Mouse (Mus musculus) MEL (cell line): ENCODE data around the gene 4933428G20Rik. TPM values are rescaled to one million over a fixed set of nuclear protein-coding genes. Genes with fewer than 3 reads are reported as not detected.

Source experiments
- DNase-seq: peaks from one replicate; pipeline ENCODE4 v3.0.0; 2011; ENCODE audit warnings: low read depth, low spot score
- H3K27ac ChIP-seq: 2 replicates; pipeline ENCODE4 v1.5.1; 2012; ENCODE audit warnings: low read depth, mild to moderate bottlenecking, control low read depth, low read length, moderate library complexity; ENCODE audit not compliant: control insufficient read depth
- H3K27me3 ChIP-seq, 2 experiments: fragments of 150-350 bp in 1 of 2; sonication (generic) in 1 of 2; 2 replicates each; pipeline ENCODE4 v1.6.1; 2012; ENCODE audit warnings: low read length in 2 of 2, mild to moderate bottlenecking in 2 of 2, improper control_type of control experiment in 1 of 2, moderate library complexity in 1 of 2; ENCODE audit not compliant: insufficient read depth in 2 of 2, control insufficient read depth in 1 of 2
- H3K36me3 ChIP-seq, 2 experiments: 2 replicates each; pipeline ENCODE4 v1.6.1; 2012 to 2014; ENCODE audit warnings: low read length in 2 of 2, improper control_type of control experiment in 1 of 2, inconsistent platforms in 1 of 2, mild to moderate bottlenecking in 1 of 2; ENCODE audit not compliant: insufficient read depth in 2 of 2, control insufficient read depth in 1 of 2
- H3K4me1 ChIP-seq, 2 experiments: fragments of 150-350 bp in 1 of 2; sonication (generic) in 1 of 2; 2 replicates each; pipeline ENCODE4 v1.6.1; 2012; ENCODE audit warnings: low read length in 2 of 2, improper control_type of control experiment in 1 of 2, mild to moderate bottlenecking in 1 of 2; ENCODE audit not compliant: insufficient read depth in 2 of 2, control insufficient read depth in 1 of 2
- H3K4me3 ChIP-seq, 2 experiments: fragments of 150-350 bp in 1 of 2; sonication (generic) in 1 of 2; 2 replicates each; pipeline ENCODE4 v1.5.1; 2012; ENCODE audit warnings: low read depth in 2 of 2, low read length in 2 of 2, mild to moderate bottlenecking in 2 of 2, moderate library complexity in 2 of 2, control low read depth in 1 of 2, improper control_type of control experiment in 1 of 2; ENCODE audit not compliant: control insufficient read depth in 1 of 2, insufficient read depth in 1 of 2
- H3K79me2 ChIP-seq: 2 replicates; pipeline ENCODE4 v1.6.1; 2012; ENCODE audit warnings: mild to moderate bottlenecking, low read length, moderate library complexity; ENCODE audit not compliant: control insufficient read depth, poor library complexity, insufficient read depth
- H3K9ac ChIP-seq: 2 replicates; pipeline ENCODE4 v1.6.1; 2012; ENCODE audit warnings: low read depth, mild to moderate bottlenecking, control low read depth, low read length, moderate library complexity; ENCODE audit not compliant: control insufficient read depth, poor library complexity, severe bottlenecking
- H3K9me3 ChIP-seq: fragments of 150-350 bp; sonication (generic); replicated peaks from 2 replicates; pipeline ENCODE4 v1.6.1; 2012; ENCODE audit warnings: mild to moderate bottlenecking, low read length, improper control_type of control experiment, moderate library complexity; ENCODE audit not compliant: insufficient read depth
- BHLHE40 ChIP-seq: IDR thresholded peaks from 2 replicates; pipeline ENCODE4 v1.6.1; 2012; ENCODE audit warnings: low read depth, mild to moderate bottlenecking, inconsistent platforms, low read length, improper control_type of control experiment, borderline replicate concordance
- CTCF ChIP-seq, 3 experiments: IDR thresholded peaks in 2 of 3; conservative IDR thresholded peaks in 1 of 3; 2 replicates each; pipeline ENCODE4 v1.5.1; 2011 to 2012; ENCODE audit warnings: low read length in 3 of 3, low read depth in 2 of 3, mild to moderate bottlenecking in 2 of 3, improper control_type of control experiment in 1 of 3, inconsistent platforms in 1 of 3, mixed read lengths in 1 of 3, moderate library complexity in 1 of 3; ENCODE audit not compliant: control insufficient read depth in 1 of 3, insufficient read depth in 1 of 3, poor library complexity in 1 of 3, severe bottlenecking in 1 of 3
- E2F4 ChIP-seq: IDR thresholded peaks from 2 replicates; pipeline ENCODE4 v1.6.1; 2011; ENCODE audit warnings: low read depth, low read length, improper control_type of control experiment, borderline replicate concordance
- EP300 ChIP-seq, 2 experiments: IDR thresholded peaks; 2 replicates each; pipeline ENCODE4 v1.6.1; 2011; ENCODE audit warnings: improper control_type of control experiment in 2 of 2, low read length in 2 of 2, low read depth in 1 of 2, mild to moderate bottlenecking in 1 of 2
- GABPA ChIP-seq: IDR thresholded peaks from 2 replicates; pipeline ENCODE4 v1.6.1; 2012; ENCODE audit warnings: low read depth, mild to moderate bottlenecking, inconsistent platforms, low read length, improper control_type of control experiment, moderate library complexity
- GATA1 ChIP-seq: IDR thresholded peaks from 2 replicates; pipeline ENCODE4 v1.6.1; 2011; ENCODE audit warnings: low read depth, low read length, improper control_type of control experiment
- HCFC1 ChIP-seq: IDR thresholded peaks from 2 replicates; pipeline ENCODE4 v1.6.1; 2012; ENCODE audit warnings: low read depth, mild to moderate bottlenecking, inconsistent platforms, low read length, improper control_type of control experiment, moderate library complexity
- KAT2A ChIP-seq: conservative IDR thresholded peaks from 2 replicates; pipeline ENCODE4 v1.6.1; 2012; ENCODE audit warnings: low read depth, low read length, improper control_type of control experiment, inconsistent platforms
- MAX ChIP-seq: IDR thresholded peaks from 2 replicates; pipeline ENCODE4 v1.6.1; 2011; ENCODE audit warnings: low read length, improper control_type of control experiment
- MYC ChIP-seq: IDR thresholded peaks from 2 replicates; pipeline ENCODE4 v1.6.1; 2011; ENCODE audit warnings: low read depth, mild to moderate bottlenecking, low read length, improper control_type of control experiment, moderate library complexity
- NELFE ChIP-seq: IDR thresholded peaks from 2 replicates; pipeline ENCODE4 v1.6.1; 2011; ENCODE audit warnings: low read depth, low read length, improper control_type of control experiment
- NRF1 ChIP-seq: IDR thresholded peaks from 2 replicates; pipeline ENCODE4 v1.6.1; 2014; ENCODE audit warnings: low read depth, mild to moderate bottlenecking, inconsistent platforms, low read length, improper control_type of control experiment, moderate library complexity; ENCODE audit not compliant: poor library complexity, insufficient read depth, severe bottlenecking
- POLR2A ChIP-seq, 2 experiments: IDR thresholded peaks; 2 replicates each; pipeline ENCODE4 v1.6.1; 2011 to 2012; ENCODE audit warnings: low read length in 2 of 2, mild to moderate bottlenecking in 2 of 2, control low read depth in 1 of 2, improper control_type of control experiment in 1 of 2, low read depth in 1 of 2, moderate library complexity in 1 of 2; ENCODE audit not compliant: control insufficient read depth in 1 of 2, insufficient read depth in 1 of 2, poor library complexity in 1 of 2
- POLR2AphosphoS2 ChIP-seq: IDR thresholded peaks from 2 replicates; pipeline ENCODE4 v1.6.1; 2011; ENCODE audit warnings: low read length, improper control_type of control experiment
- RAD21 ChIP-seq: IDR thresholded peaks from 2 replicates; pipeline ENCODE4 v1.6.1; 2011; ENCODE audit warnings: mild to moderate bottlenecking, low read depth, low read length, improper control_type of control experiment
- RCOR1 ChIP-seq: IDR thresholded peaks from 2 replicates; pipeline ENCODE4 v1.6.1; 2012; ENCODE audit warnings: low read depth, mild to moderate bottlenecking, inconsistent platforms, low read length, improper control_type of control experiment
- SMC3 ChIP-seq: IDR thresholded peaks from 2 replicates; pipeline ENCODE4 v1.6.1; 2011; ENCODE audit warnings: low read depth, low read length, improper control_type of control experiment
- TAL1 ChIP-seq: IDR thresholded peaks from 2 replicates; pipeline ENCODE4 v1.6.1; 2012; ENCODE audit warnings: mild to moderate bottlenecking, inconsistent platforms, low read length, moderate library complexity, mixed read lengths
- TBP ChIP-seq: IDR thresholded peaks from 2 replicates; pipeline ENCODE4 v1.8.0; 2011; ENCODE audit warnings: low read depth, low read length, improper control_type of control experiment
- TCF12 ChIP-seq: IDR thresholded peaks from 2 replicates; pipeline ENCODE4 v1.6.1; 2014; ENCODE audit warnings: low read depth, mild to moderate bottlenecking, inconsistent platforms, low read length, improper control_type of control experiment, moderate library complexity
- USF1 ChIP-seq: IDR thresholded peaks from 2 replicates; pipeline ENCODE4 v1.6.1; 2014; ENCODE audit warnings: low read depth, mild to moderate bottlenecking, inconsistent platforms, low read length, improper control_type of control experiment, moderate library complexity
- ZKSCAN1 ChIP-seq: IDR thresholded peaks from 2 replicates; pipeline ENCODE4 v1.6.1; 2012; ENCODE audit warnings: low read depth, mild to moderate bottlenecking, inconsistent platforms, low read length, improper control_type of control experiment, moderate library complexity
- ZNF384 ChIP-seq: IDR thresholded peaks from 2 replicates; pipeline ENCODE4 v1.6.1; 2012; ENCODE audit warnings: low read depth, mild to moderate bottlenecking, inconsistent platforms, low read length, improper control_type of control experiment
- polyA plus RNA-seq, 2 experiments: library from polyadenylated mRNA; stranded (reverse) in 1 of 2; unstranded in 1 of 2; fragments of >175 nt in 1 of 2; fragments of >200 nt in 1 of 2; gene quantifications; 2 replicates each; pipeline versions ENCODE4 v1.2.1 to v1.2.4; 2012; ENCODE audit warnings: low replicate concordance in 2 of 2, low read depth in 1 of 2; ENCODE audit not compliant: insufficient read length in 2 of 2, insufficient read depth in 1 of 2, missing spikeins in 1 of 2
- total RNA-seq: library from RNA; depleted of rRNA; stranded (reverse); fragments of 300-350 nt; gene quantifications from 2 replicates; pipeline ENCODE4 v1.2.3, GENCODE M21; 2012

The 4933428G20Rik gene
- total and polyA plus RNA-seq, 3 experiments: 0.15 TPM; not detected in 2

DNA sequence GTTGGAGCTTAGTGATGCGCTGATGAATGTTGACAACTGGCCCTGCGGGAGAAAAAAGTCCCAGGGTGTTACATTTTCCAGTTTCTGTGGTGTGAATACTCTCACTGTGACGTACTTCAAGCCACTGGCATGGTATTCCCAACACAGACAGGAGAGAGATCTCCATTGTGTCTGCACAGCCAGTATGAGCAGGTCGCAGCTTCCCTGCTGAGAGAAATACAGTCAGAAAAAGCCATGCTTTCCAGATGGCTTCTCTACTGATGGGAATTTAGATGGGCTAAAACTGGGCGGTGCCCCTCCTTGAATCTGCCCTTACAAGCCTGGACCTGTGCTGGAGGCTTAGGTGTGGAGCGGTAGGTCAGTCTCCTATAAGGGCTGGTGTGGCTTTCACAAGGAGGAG, 28.9 kb downstream of the 4933428G20Rik start:
- no peak for TF ChIP-seq TAL1
- no peak for TF ChIP-seq ZNF384
- TF ChIP-seq POLR2AphosphoS2: no peak
- TF ChIP-seq NRF1: no peak
- TF ChIP-seq MAX: no peak
- TF ChIP-seq SMC3: no peak
- no peak for TF ChIP-seq ZKSCAN1
- TF ChIP-seq KAT2A: no peak
- no peak for TF ChIP-seq CTCF (IDR thresholded peaks at IDR 0.05 in 2 of 3, conservative IDR thresholded peaks at IDR 0.05 in 1 of 3; ENCODE audit: control insufficient read depth in 1 of 3, insufficient read depth in 1 of 3, low read depth in 2 of 3, low read length in 3 of 3, poor library complexity in 1 of 3, severe bottlenecking in 1 of 3)
- TF ChIP-seq BHLHE40: no peak
- TF ChIP-seq RCOR1: no peak
- no peak for TF ChIP-seq HCFC1
- TF ChIP-seq EP300 (IDR thresholded peaks at IDR 0.05; ENCODE audit: low read depth in 1 of 2, low read length in 2 of 2): no peak
- TF ChIP-seq TBP: no peak
- no peak for TF ChIP-seq POLR2A (IDR thresholded peaks at IDR 0.05; ENCODE audit: control insufficient read depth in 1 of 2, insufficient read depth in 1 of 2, low read depth in 1 of 2, low read length in 2 of 2, poor library complexity in 1 of 2)
- TF ChIP-seq GATA1: no peak
- TF ChIP-seq USF1: no peak
- TF ChIP-seq E2F4: no peak
- no peak for TF ChIP-seq GABPA
- Histone ChIP-seq H3K79me2 (no peaks in the 10 kb centered on the region), H3K4me3 (no peak overlapping the region), H3K27ac (no peak overlapping the region), H3K4me1 (no peaks in the 10 kb centered on the region), H3K27me3 (no peaks in the 10 kb centered on the region), H3K9me3 (no peaks in the 10 kb centered on the region), H3K36me3 (no peaks in the 10 kb centered on the region), H3K9ac (no peak overlapping the region)
- DNase-seq: no peak

DNA sequence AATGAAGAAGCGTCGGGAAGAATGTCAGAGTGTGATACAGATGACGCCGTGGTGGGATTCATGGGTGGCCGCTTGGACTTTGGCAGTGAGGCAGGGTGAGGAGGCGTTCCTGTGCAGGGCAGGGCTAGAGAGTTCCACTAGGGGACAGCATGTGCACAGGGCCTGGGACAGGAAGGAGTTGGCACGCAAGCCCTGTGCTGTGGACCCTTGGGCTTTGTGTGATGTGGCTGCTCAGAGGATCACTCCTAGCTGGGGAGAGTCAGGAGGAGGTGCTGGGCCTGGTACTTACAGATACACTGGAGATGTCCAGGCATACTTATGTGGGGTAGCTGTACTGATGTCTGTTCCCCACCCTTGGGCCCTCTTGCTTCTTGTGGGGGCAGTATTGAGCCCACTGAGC, 30.3 kb downstream of the 4933428G20Rik start:
- Histone ChIP-seq H3K9me3 (no peaks in the 10 kb centered on the region), H3K4me3 (no peak overlapping the region), H3K27me3 (no peaks in the 10 kb centered on the region), H3K36me3 (no peaks in the 10 kb centered on the region), H3K9ac (no peak overlapping the region)
- TF ChIP-seq NELFE (no peak), RCOR1 (no peak), RAD21 (no peak), POLR2A (IDR thresholded peaks at IDR 0.05; ENCODE audit: control insufficient read depth in 1 of 2, insufficient read depth in 1 of 2, low read depth in 1 of 2, low read length in 2 of 2, poor library complexity in 1 of 2) (no peak), USF1 (no peak), GATA1 (no peak), GABPA (no peak), POLR2AphosphoS2 (no peak), BHLHE40 (no peak), MYC (no peak), TCF12 (no peak)
- TF ChIP-seq, all 39 proteins: peak for 0
- no peak for DNase-seq
- no peaks in the 10 kb centered on the region for H3K79me2 ChIP-seq
- no peaks in the 10 kb centered on the region for H3K4me1 ChIP-seq
- H3K27ac ChIP-seq: no peak overlapping the region
